Mouse (Mus musculus): ENCODE results near the gene Git2.

GRCm38 (mm10) chr5:114764812-114765735 lies 10.2 kb downstream of the Git2 start:
- peak; percentile 47 for TF ChIP-seq CTCF (IDR thresholded peaks at IDR 0.05)
- TF ChIP-seq EP300 (IDR thresholded peaks at IDR 0.05): no peak
